Mouse (Mus musculus) urinary bladder, postnatal 4 days (tissue): Measurements from ENCODE around the gene Dgcr2.

Source experiments
- DNase-seq, 2 experiments: peaks; one replicate each; pipeline ENCODE4 v3.0.0; 2021 to 2022; ENCODE audit warnings: low spot score in 2 of 2

The Dgcr2 gene

GRCm38 (mm10) chr16:17848928-17849327 is 49.4 kb downstream of the Dgcr2 start:
- DNase-seq, result no peak

GRCm38 (mm10) chr16:17848431-17848830 is 49.9 kb downstream of the Dgcr2 start:
- no peak for DNase-seq

- DNase-seq, result no peak
Measured at GRCm38 (mm10) chr16:17843701-17844365, 54.5 kb downstream of the Dgcr2 start.

GRCm38 (mm10) chr16:17842437-17842836 is 55.9 kb downstream of the Dgcr2 start:
- no peak for DNase-seq

GRCm38 (mm10) chr16:17839976-17840375 is 58.4 kb downstream of the Dgcr2 start:
- no peak for DNase-seq

- no peak for DNase-seq
Measured at GRCm38 (mm10) chr16:17838051-17838450, 60.3 kb downstream of the Dgcr2 start, which contains the start of gene Car15. Car15 (minus strand) TSS chr16:17838364.

GRCm38 (mm10) chr16:17835481-17835880 is 62.9 kb downstream of the Dgcr2 start:
- DNase-seq, result no peak

GRCm38 (mm10) chr16:17834543-17834942 is 63.8 kb downstream of the Dgcr2 start:
- no peak for DNase-seq

- no peak for DNase-seq
Measured at GRCm38 (mm10) chr16:17833681-17834399, 64.5 kb downstream of the Dgcr2 start.

GRCm38 (mm10) chr16:17833321-17833680 is 65.1 kb downstream of the Dgcr2 start:
- DNase-seq, result no peak

- no peak for DNase-seq
Measured at GRCm38 (mm10) chr16:17832821-17833220, 65.5 kb downstream of the Dgcr2 start, which contains the start of gene B830017H08Rik. B830017H08Rik (plus strand) TSS chr16:17833121.

- DNase-seq, result no peak
Measured at GRCm38 (mm10) chr16:17831781-17832180, 66.6 kb downstream of the Dgcr2 start.

GRCm38 (mm10) chr16:17830385-17831178 is 67.8 kb downstream of the Dgcr2 start:
- DNase-seq, result no peak

- DNase-seq, result no peak
Measured at GRCm38 (mm10) chr16:17828867-17829266, 69.5 kb downstream of the Dgcr2 start.

GRCm38 (mm10) chr16:17828229-17828628 is 70.1 kb downstream of the Dgcr2 start:
- DNase-seq, result no peak

- DNase-seq, result no peak
Measured at GRCm38 (mm10) chr16:17826500-17826899, 71.9 kb downstream of the Dgcr2 start.

GRCm38 (mm10) chr16:17816528-17816927 is 81.8 kb downstream of the Dgcr2 start:
- no peak for DNase-seq

GRCm38 (mm10) chr16:17815411-17816402 is 82.7 kb downstream of the Dgcr2 start:
- DNase-seq, result peak in 1 of 2 experiments; percentile 65

GRCm38 (mm10) chr16:17813173-17813572 is 85.2 kb downstream of the Dgcr2 start:
- no peak for DNase-seq

GRCm38 (mm10) chr16:17812120-17812519 is 86.2 kb downstream of the Dgcr2 start:
- no peak for DNase-seq

GRCm38 (mm10) chr16:17809711-17810110 is 88.7 kb downstream of the Dgcr2 start:
- no peak for DNase-seq
